Mouse (Mus musculus): ENCODE measurements around the gene Mier1.
"Not testable (repeated sequence)": the region's sequence is repeated elsewhere in the genome, so short reads cannot be mapped to it uniquely, and the experiment has no call there.

Gene Mier1

GRCm38 (mm10) chr4:103158781-103159180 is 44.6 kb downstream of the Mier1 start:
- DNase-seq (ENCODE audit: extremely low read depth, insufficient read length, low spot score), result no peak

GRCm38 (mm10) chr4:103166198-103166597 is 52.0 kb downstream of the Mier1 start:
- DNase-seq (ENCODE audit: extremely low read depth, insufficient read length, low spot score), result not testable (repeated sequence)

GRCm38 (mm10) chr4:103171256-103171655 is 57.1 kb downstream of the Mier1 start:
- no peak for DNase-seq (ENCODE audit: extremely low read depth, insufficient read length, low spot score)

GRCm38 (mm10) chr4:103173507-103173906 is 59.3 kb downstream of the Mier1 start:
- no peak for DNase-seq (ENCODE audit: extremely low read depth, insufficient read length, low spot score)

DNA sequence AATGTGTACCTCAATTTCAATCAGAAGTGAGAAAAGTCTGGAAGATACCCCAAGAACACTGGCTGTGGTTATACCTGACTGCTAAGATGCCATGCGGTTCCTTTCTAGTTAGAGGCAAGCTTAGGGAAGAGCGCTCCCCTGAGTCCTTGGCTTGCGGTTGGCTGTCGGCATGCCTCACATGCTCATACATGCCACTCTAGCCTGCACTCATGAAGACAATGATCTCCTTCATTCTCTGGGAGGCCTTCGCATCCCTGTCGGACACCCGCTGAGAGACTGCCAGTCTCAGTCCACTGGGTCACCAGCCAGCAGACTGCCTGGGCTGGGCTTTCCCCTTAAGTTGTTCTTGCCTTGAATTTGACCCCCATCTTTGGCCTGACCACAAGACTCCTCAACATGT is 59.8 kb downstream of the Mier1 start:
- no peak for DNase-seq (ENCODE audit: extremely low read depth, insufficient read length, low spot score)

DNA sequence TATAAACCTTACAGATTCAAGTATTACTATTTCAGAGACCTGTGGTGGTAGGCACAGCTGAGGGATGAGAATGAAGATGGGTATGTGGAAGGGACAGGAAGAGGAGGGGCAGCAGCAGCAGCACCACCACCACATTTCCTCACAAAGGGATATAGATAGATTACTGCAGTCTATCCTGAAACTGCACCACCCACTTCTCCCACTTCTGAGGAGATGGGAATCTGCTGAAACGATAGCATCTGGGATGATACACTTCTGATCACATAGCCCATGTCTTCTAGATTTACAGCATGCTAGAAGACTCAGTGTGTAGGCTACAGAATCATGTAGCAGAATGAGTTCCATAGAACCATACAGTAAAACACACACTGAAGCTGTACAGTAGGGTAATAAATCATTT is 63.5 kb downstream of the Mier1 start:
- DNase-seq (ENCODE audit: extremely low read depth, insufficient read length, low spot score), result no peak

- DNase-seq (ENCODE audit: extremely low read depth, insufficient read length, low spot score), result no peak
These were observed 64.6 kb downstream of the Mier1 start for GRCm38 (mm10) chr4:103178635-103179318.

DNA sequence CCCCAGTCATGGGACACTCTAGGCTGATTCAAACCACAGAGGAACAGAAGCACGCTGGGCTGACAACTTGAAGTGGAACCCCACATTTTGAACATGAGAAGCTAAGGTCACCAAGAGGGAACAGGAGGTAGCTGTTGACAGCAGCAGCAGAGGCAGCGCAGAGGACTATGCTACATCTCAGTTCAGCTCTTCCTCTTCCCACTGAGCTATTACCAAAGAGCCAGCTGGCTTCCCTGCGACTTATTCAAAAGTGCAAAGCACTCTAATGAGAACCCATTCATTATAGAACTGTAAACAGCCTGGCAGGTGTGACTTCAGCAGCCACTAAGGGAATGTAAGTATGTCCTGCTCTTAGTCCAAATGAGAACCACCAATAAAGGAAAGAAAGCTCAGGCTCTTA is 65.4 kb downstream of the Mier1 start:
- DNase-seq (ENCODE audit: extremely low read depth, insufficient read length, low spot score), result no peak

DNA sequence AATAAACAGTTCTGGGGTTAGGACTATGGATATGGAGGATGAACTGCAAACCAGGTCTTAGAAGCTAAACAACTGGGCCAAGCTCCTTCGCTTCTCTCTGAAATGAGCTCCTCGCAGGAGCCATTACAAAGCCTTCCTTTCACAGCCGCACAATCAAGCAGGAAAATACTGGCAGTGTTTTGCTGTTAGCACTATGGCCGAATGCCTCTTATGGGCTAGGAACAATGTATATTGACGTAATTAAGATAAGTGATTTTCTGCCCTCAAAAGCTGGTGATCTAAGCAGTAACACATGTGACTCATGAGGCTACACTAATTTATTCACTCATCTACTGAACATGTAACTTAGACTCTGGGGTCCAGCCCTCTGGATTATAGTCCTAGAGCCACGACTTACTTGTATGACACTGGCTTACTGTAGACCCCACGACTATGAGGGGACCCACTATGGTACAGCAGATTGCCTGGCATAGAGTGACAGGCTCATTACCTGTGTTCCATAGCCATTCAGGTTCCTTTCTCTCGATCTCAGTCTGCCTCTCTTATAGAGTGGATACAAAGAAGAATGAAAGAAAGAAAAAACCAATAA is 66.2 kb downstream of the Mier1 start:
- DNase-seq (ENCODE audit: extremely low read depth, insufficient read length, low spot score), result no peak

- no peak for DNase-seq (ENCODE audit: extremely low read depth, insufficient read length, low spot score)
These were observed 74.8 kb downstream of the Mier1 start for GRCm38 (mm10) chr4:103188786-103189640.

GRCm38 (mm10) chr4:103192421-103192820 is 78.2 kb downstream of the Mier1 start:
- DNase-seq (ENCODE audit: extremely low read depth, insufficient read length, low spot score), result no peak

DNA sequence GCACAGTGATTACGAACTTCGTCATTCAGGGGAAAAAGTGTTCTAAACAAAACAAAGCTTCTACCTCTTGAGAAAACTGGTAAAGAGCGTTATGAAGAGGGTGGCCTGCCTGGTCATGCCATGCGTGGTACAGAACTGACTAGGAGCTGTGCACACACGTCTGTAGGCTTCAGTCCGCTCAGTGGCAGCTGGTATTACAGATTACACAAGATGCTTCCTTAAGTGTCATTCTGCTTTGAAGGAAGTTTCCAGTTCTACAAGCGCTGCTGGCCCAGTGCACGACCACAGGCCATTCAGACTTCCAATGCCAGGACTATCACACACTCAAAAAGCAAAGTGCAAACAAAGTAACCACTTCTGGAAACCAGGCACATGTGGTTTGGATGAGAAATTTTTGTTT is 83.2 kb downstream of the Mier1 start:
- no peak for DNase-seq (ENCODE audit: extremely low read depth, insufficient read length, low spot score)

GRCm38 (mm10) chr4:103199086-103199485 is 84.9 kb downstream of the Mier1 start:
- DNase-seq (ENCODE audit: extremely low read depth, insufficient read length, low spot score), result no peak

DNA sequence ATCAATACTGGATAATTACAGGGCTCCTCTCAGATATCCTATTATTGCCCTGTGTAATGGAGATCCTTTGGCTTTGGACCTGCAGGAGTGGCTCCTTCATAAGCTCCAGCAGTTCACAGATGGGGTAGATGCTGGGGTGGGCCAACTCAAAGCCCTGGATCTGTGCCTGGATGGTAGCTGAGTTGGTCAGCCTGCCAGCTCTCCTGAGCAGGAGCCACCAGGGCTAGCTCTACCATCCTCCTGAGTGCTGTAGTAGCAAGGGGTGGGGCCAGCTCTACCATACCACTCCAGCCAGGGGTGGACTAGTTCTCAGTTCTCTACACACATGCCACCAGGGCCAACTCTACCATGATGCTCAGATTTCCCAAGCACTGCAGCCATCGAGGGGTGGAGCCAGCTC is 85.9 kb downstream of the Mier1 start:
- DNase-seq (ENCODE audit: extremely low read depth, insufficient read length, low spot score), result no peak

- no peak for DNase-seq (ENCODE audit: extremely low read depth, insufficient read length, low spot score)
These were observed 89.5 kb downstream of the Mier1 start for GRCm38 (mm10) chr4:103203646-103204045.

DNA sequence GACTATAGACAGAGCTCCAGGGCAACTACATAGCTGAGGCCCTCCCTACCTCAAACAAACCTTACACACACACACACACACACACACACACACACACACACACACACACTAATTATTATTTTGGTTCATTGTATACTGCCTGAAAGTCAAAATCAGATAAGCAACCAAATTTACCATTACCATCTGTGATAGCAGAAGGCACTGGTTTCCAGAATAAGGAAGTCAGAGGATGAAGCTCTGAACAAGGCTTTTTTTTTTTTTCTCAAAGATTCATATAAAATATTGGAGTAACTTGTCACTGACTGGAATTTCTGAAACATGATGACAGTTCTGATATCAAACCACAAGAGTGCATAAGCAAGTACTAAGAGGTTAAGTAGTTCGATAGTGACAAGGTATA is 94.4 kb downstream of the Mier1 start:
- DNase-seq (ENCODE audit: extremely low read depth, insufficient read length, low spot score), result no peak

DNA sequence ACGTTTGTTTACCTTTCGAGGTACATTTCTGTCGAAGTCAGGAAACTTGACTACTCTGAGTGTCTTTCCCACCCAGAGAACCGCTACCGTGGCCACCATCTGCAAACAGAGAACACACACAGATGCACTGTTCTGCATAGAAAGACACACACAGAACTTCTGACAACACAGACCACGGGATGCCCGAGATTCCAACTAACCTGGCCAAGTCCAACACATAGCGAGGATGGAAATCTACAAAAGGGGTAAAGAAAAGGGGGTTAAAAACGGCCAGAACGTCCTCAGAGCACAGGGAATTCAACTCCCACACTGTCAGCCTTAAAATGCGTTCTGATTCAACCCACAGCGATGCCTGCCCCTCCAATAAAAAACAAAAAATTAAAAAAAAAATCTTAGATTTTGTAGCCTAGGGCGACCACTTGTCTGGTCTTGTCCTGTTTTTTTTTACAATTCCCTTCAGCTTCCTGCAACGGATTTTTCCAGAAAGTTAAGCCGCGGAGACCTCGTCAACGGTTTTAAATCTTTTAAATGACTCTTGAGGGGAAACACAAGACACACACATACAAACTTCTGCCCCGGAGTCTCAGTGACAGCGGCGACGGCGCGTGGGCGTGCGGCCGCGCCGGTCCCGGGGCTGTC is 99.8 kb downstream of the Mier1 start:
- peak; percentile 10 for DNase-seq (ENCODE audit: extremely low read depth, insufficient read length, low spot score)

DNA sequence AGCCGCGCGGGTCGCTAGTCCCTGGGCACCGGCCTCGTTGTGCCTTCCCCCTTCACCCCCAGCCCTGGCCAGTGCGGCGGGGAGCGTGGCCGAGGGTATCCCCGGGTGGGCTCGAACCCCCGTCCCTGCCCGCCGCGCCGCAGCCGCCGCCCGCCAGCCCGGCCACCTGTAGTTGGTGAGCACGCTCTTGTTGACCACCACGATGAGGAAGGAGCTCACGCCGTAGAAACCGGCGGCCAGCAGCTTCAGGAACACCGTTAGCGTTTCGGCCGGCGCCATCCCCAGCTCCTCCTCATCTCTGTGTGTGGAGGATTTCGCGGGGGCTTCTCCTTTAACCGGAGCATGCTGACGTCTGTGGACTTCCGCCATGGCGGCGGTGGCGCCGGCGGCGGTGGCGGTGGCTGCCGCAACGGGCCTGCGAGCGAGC is 100.3 kb downstream of the Mier1 start:
- DNase-seq (ENCODE audit: extremely low read depth, insufficient read length, low spot score), result peak; percentile 71
